Mouse (Mus musculus) CD4-positive, CD25-positive, alpha-beta regulatory T cell, adult 9 weeks (primary cell): Measurements from ENCODE around the gene Tff1. TPM values are rescaled to one million over a fixed set of nuclear protein-coding genes. Genes with fewer than 3 reads are reported as not detected.

Source experiments
- polyA plus RNA-seq: library from polyadenylated mRNA; unstranded; fragments of 100-300 nt; shearing (Covaris generic); gene quantifications from one replicate; pipeline ENCODE4 v1.2.1, GENCODE M21; 2017

The Tff1 gene
- polyA plus RNA-seq = not detected

DNA sequence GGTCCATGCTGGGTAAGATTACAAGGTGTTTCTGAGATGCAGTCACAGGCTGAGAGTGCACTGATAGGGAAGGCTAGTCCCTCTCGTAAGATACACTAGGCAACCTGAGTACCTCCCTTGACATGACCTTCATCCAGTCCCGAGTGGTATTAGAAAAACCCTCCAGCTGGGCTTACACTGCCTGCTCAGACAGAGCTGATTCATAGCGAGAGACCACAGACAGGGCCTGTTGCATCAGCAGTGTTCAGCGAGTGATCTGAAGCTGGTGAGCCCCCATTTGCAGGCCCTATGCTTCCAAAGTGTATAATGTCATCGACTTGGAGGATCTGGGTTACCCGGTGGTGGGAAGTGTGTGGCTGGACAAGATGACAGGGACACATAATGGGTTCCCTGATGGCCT lies at the start of gene Tff1:
Gene Tff1 (minus strand): TSS at position 151 of the 400 bp plus-strand sequence.

DNA sequence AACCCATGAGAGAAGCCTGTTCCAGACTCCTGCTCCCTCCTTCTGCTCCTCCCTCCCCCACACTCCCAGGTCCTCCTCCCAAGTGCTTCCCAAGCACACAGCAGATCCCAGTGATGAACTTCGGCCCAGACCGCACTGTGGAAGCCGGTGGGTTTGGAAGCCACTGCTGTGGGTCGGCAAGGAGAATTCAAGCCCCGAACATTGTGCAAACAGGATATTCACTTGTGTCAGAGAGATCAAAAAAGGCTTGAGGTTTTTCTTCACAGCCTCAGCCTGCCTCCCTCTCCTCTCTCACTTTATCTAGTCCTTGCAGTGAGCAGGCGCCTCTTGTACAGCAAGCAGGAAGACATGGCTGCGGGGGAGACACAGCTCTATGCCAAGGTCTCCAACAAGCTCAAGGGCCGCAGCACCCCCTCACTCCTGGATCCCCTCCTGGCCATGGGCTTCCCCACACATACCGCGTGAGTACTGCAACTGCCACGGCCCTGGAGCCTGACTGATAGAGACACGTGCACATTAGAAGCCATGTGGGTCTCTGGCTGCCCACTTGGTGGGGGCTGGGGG lies 42.8 kb upstream of the Tff1 start, which contains the start of gene Ubash3a:
Gene Ubash3a (plus strand): TSS at position 103 of the 564 bp plus-strand sequence.

DNA sequence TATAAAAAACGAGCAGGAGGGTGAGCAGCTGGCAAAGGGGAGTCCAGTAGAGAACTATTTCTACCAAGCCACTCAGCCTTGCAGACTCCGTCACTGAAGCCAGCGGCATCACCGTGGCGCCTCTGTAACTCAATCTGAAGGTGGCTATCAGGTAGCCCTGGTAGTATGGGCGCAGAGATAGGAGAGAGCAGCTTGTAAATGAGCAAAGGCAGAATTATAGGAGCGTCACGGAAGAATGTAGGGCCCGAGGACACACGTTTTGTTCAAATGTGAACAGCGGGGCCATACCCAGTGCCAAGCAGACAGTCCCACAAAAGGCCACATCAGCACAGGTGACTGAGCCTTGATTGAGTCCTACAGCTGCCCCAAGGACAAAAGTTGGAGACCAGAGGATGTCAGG lies 33.8 kb upstream of the Tff1 start, which contains the start of gene Tmprss3:
Gene Tmprss3 (minus strand): TSS at position 101 of the 400 bp plus-strand sequence.

DNA sequence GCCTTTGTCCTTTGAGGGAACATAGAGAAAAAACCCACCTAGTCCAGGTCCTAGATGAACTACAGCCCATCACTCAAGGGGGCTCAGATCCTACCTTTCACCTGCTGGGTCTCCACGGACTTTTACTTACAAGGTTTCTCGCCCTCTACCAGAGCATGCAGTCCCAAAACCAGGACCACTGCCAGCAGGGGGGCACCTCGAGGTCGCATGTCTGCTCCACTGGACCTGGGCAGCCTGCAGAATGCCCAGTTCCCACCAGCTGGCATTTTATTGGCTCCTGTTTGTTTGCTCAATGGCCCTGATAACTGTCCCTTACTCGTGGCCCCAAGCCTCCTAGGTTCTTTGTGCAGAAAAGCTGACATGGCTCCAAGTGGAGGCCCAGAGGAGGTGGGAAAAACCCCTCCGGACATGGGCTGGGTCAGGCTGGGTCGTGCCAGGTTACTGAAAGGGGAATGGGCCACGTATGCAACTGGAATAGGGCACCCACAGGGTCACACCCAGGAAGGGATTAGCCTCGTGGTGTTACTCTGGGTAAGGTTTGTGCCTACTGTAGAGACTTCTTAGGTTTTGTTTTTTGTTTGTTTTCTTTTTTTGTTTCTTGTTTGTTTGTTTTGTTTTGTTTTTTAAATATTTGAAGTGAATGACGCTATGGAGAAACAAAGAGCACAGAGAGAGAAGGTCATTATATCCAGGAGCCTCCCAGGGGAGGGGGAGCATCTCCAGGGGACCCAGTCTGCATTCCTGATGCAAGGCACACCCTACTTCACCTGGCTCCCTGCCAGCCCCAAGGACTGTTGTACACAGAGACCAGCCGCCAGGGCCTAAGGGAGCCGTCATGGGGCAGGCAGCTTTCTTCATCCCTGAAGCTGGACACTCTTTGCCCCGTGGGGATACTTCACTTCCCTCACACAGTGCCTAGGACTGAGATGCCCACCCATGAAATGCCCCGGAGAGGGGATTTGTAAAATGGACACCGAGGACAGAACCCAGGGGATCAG lies 20.7 kb downstream of the Tff1 start, which contains the start of gene Tff2:
Gene Tff2 (minus strand): TSS at position 243 of the 998 bp plus-strand sequence.

DNA sequence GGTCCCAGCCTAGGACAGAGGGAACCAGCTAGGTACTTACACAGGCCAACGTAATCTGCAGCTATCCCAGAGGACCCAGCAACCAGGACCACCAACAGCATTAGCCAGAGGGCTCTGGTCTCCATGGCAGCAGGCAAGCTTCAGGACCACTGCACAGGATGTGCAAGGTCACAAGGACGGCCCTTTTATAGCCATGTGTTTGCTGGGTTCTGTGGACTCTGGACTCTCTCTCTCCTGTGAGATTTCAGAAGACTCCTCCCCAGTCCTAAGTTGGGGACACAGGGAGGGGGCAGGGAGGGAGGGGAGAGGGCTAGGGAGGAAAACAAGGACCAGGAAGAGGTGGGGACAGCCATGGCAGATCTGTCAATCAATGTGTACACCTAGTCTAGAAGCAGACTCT lies 35.6 kb downstream of the Tff1 start, which contains the start of gene Tff3:
Gene Tff3 (minus strand): TSS at position 195 of the 400 bp plus-strand sequence.

Other genes starting within 250 kb of the Tff1 start
- not detected for gene Umodl1, start 210.6 kb downstream of the Tff1 start, polyA plus RNA-seq
- 45.5 TPM for gene Abcg1, start 107.6 kb downstream of the Tff1 start, polyA plus RNA-seq
- gene Tff3, start 35.6 kb downstream of the Tff1 start, polyA plus RNA-seq = not detected
- not detected for gene Tff2, start 21.0 kb downstream of the Tff1 start, polyA plus RNA-seq
- 1.2 TPM for gene Tmprss3, start 33.7 kb upstream of the Tff1 start, polyA plus RNA-seq
- gene Ubash3a, start 42.6 kb upstream of the Tff1 start, polyA plus RNA-seq = 305 TPM
- gene Rsph1, start 112.1 kb upstream of the Tff1 start, polyA plus RNA-seq = 0.69 TPM
- 45.0 TPM for gene Slc37a1, start 121.5 kb upstream of the Tff1 start, polyA plus RNA-seq
- not detected for gene Pde9a, start 220.9 kb upstream of the Tff1 start, polyA plus RNA-seq